Mouse (Mus musculus) MEL (cell line): ENCODE measurements around the gene Pum1.

Source experiments
- BHLHE40 ChIP-seq: IDR thresholded peaks from 2 replicates; pipeline ENCODE4 v1.6.1; 2012; ENCODE audit warnings: low read depth, mild to moderate bottlenecking, inconsistent platforms, low read length, improper control_type of control experiment, borderline replicate concordance
- CTCF ChIP-seq, 3 experiments: IDR thresholded peaks in 2 of 3; conservative IDR thresholded peaks in 1 of 3; 2 replicates each; pipeline ENCODE4 v1.5.1; 2011 to 2012; ENCODE audit warnings: low read length in 3 of 3, low read depth in 2 of 3, mild to moderate bottlenecking in 2 of 3, improper control_type of control experiment in 1 of 3, inconsistent platforms in 1 of 3, mixed read lengths in 1 of 3, moderate library complexity in 1 of 3; ENCODE audit not compliant: control insufficient read depth in 1 of 3, insufficient read depth in 1 of 3, poor library complexity in 1 of 3, severe bottlenecking in 1 of 3
- ELF1 ChIP-seq: IDR thresholded peaks from 2 replicates; pipeline ENCODE4 v1.6.1; 2014; ENCODE audit warnings: low read depth, mild to moderate bottlenecking, inconsistent platforms, low read length, improper control_type of control experiment, moderate library complexity
- EP300 ChIP-seq, 2 experiments: IDR thresholded peaks; 2 replicates each; pipeline ENCODE4 v1.6.1; 2011; ENCODE audit warnings: improper control_type of control experiment in 2 of 2, low read length in 2 of 2, low read depth in 1 of 2, mild to moderate bottlenecking in 1 of 2
- GABPA ChIP-seq: IDR thresholded peaks from 2 replicates; pipeline ENCODE4 v1.6.1; 2012; ENCODE audit warnings: low read depth, mild to moderate bottlenecking, inconsistent platforms, low read length, improper control_type of control experiment, moderate library complexity
- JUND ChIP-seq: IDR thresholded peaks from 2 replicates; pipeline ENCODE4 v1.6.1; 2011; ENCODE audit warnings: low read depth, mild to moderate bottlenecking, improper control_type of control experiment, low read length
- MXI1 ChIP-seq: IDR thresholded peaks from 2 replicates; pipeline ENCODE4 v1.6.1; 2011; ENCODE audit warnings: mild to moderate bottlenecking, low read depth, low read length, improper control_type of control experiment
- POLR2A ChIP-seq, 2 experiments: IDR thresholded peaks; 2 replicates each; pipeline ENCODE4 v1.6.1; 2011 to 2012; ENCODE audit warnings: low read length in 2 of 2, mild to moderate bottlenecking in 2 of 2, control low read depth in 1 of 2, improper control_type of control experiment in 1 of 2, low read depth in 1 of 2, moderate library complexity in 1 of 2; ENCODE audit not compliant: control insufficient read depth in 1 of 2, insufficient read depth in 1 of 2, poor library complexity in 1 of 2
- USF1 ChIP-seq: IDR thresholded peaks from 2 replicates; pipeline ENCODE4 v1.6.1; 2014; ENCODE audit warnings: low read depth, mild to moderate bottlenecking, inconsistent platforms, low read length, improper control_type of control experiment, moderate library complexity
- USF2 ChIP-seq, 2 experiments: IDR thresholded peaks; 2 replicates each; pipeline ENCODE4 v1.6.1; 2011 to 2012; ENCODE audit warnings: improper control_type of control experiment in 2 of 2, low read length in 2 of 2, borderline replicate concordance in 1 of 2, inconsistent platforms in 1 of 2, low read depth in 1 of 2, mild to moderate bottlenecking in 1 of 2; ENCODE audit not compliant: insufficient read depth in 1 of 2

- TF ChIP-seq POLR2A (IDR thresholded peaks at IDR 0.05; ENCODE audit: control insufficient read depth in 1 of 2, insufficient read depth in 1 of 2, low read depth in 1 of 2, low read length in 2 of 2, poor library complexity in 1 of 2) (no peak), GABPA (no peak), MXI1 (no peak), JUND (no peak), USF1 (no peak), EP300 (IDR thresholded peaks at IDR 0.05; ENCODE audit: low read depth in 1 of 2, low read length in 2 of 2) (no peak), CTCF (IDR thresholded peaks at IDR 0.05 in 2 of 3, conservative IDR thresholded peaks at IDR 0.05 in 1 of 3; ENCODE audit: control insufficient read depth in 1 of 3, insufficient read depth in 1 of 3, low read depth in 2 of 3, low read length in 3 of 3, poor library complexity in 1 of 3, severe bottlenecking in 1 of 3) (no peak), USF2 (IDR thresholded peaks at IDR 0.05; ENCODE audit: borderline replicate concordance in 1 of 2, insufficient read depth in 1 of 2, low read depth in 1 of 2, low read length in 2 of 2) (no peak), ELF1 (no peak), BHLHE40 (no peak)
Observed at GRCm38 (mm10) chr4:130744058-130744457, 80.9 kb downstream of the Pum1 start.
